Mouse (Mus musculus) kidney, adult 2 months (tissue): ENCODE data around the gene Tex46. TPM values are rescaled to one million over a fixed set of nuclear protein-coding genes. Genes with fewer than 3 reads are reported as not detected.

ENCODE experiments used
- DNase-seq: peaks from one replicate; pipeline ENCODE4 v3.0.0; 2021
- H3K27ac ChIP-seq: fragments of 200-500 bp; 2 replicates; pipeline ENCODE4 v1.5.1; 2012; ENCODE audit warnings: low read depth, low read length, control low read depth, inconsistent platforms; ENCODE audit not compliant: insufficient read depth
- H3K27me3 ChIP-seq: fragments of 200-500 bp; replicated peaks from 2 replicates; pipeline ENCODE4 v1.6.1; 2012; ENCODE audit warnings: mild to moderate bottlenecking, moderate library complexity, low read length, inconsistent platforms; ENCODE audit not compliant: control insufficient read depth, insufficient read depth
- H3K36me3 ChIP-seq: fragments of 200-500 bp; 2 replicates; pipeline ENCODE4 v1.6.1; 2012; ENCODE audit warnings: mild to moderate bottlenecking, moderate library complexity, low read length, inconsistent platforms; ENCODE audit not compliant: control insufficient read depth, insufficient read depth
- H3K4me1 ChIP-seq: fragments of 200-500 bp; 2 replicates; pipeline ENCODE4 v1.6.1; 2011; ENCODE audit warnings: low read length; ENCODE audit not compliant: control insufficient read depth, insufficient read depth
- H3K4me3 ChIP-seq: fragments of 200-500 bp; 2 replicates; pipeline ENCODE4 v1.5.1; 2011; ENCODE audit warnings: mild to moderate bottlenecking, low read depth, low read length, control low read depth; ENCODE audit not compliant: insufficient read depth
- CTCF ChIP-seq: fragments of 200-500 bp; conservative IDR thresholded peaks from 2 replicates; pipeline ENCODE4 v1.5.1; 2011; ENCODE audit warnings: low read depth, mild to moderate bottlenecking, control low read depth, low read length, moderate library complexity, mixed read lengths; ENCODE audit not compliant: insufficient read depth, insufficient read length
- POLR2A ChIP-seq: fragments of 200-500 bp; IDR thresholded peaks from one replicate; pipeline ENCODE4 v1.6.1; 2011; ENCODE audit warnings: low read depth, low read length, control low read depth
- WGBS: fragments of 180-500 bp; shearing (Covaris S2); methylation state at CpG from one replicate; pipeline ENCODE4 v1.1.7; 2018; 5-methylcytosine and 5-hydroxymethylcytosine counted together
- polyA plus RNA-seq: library from polyadenylated mRNA; depleted of rRNA; stranded (reverse); fragments of >200 nt; gene quantifications from 2 replicates; pipeline ENCODE4 v1.2.3, GENCODE M21; 2012

Gene Tex46
- polyA plus RNA-seq, 1 experiment = not detected

- H3K27me3 ChIP-seq = no peaks in the 10 kb centered on the region
- peak; percentile 72 for DNase-seq
- peak; percentile 88 for TF ChIP-seq CTCF
- no peak for TF ChIP-seq POLR2A
- no peaks in the 10 kb centered on the region for H3K36me3 ChIP-seq
- no peak overlapping the region for H3K27ac ChIP-seq
- no peaks in the 10 kb centered on the region for H3K4me1 ChIP-seq
- 7% methylated on average over 11 of the region's 11 CpGs for WGBS
- H3K4me3 ChIP-seq = no peak overlapping the region
These were observed 38.8 kb downstream of the Tex46 start for GRCm38 (mm10) chr4:136648922-136649479.

GRCm38 (mm10) chr4:136649480-136650196, 39.4 kb downstream of the Tex46 start:
- Histone ChIP-seq H3K27me3 (no peaks in the 10 kb centered on the region), H3K4me1 (no peaks in the 10 kb centered on the region), H3K4me3 (no peak overlapping the region), H3K36me3 (no peaks in the 10 kb centered on the region), H3K27ac (no peak overlapping the region)
- 40% methylated on average over 13 of the region's 13 CpGs for WGBS
- no peak for TF ChIP-seq CTCF
- no peak for TF ChIP-seq POLR2A
- no peak for DNase-seq

DNA sequence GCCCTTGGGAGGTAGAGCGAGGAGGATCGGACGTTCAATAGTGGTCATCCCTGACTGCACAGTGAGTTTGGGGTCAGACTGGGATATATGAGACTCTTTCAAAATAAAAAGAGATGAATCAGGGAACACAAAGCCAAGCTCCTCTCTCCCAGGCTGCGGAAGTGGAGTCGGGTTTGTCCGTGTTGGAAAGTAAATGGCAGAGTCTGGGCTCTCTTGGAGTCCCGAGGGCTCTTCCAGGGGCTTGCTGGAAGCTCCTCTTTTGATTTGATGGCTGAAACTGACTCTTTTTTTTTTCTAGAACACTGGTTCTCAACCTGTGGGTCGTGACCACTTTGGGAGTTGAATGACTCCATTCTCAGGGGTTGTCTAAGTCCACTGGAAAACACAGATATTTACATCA, 40.0 kb downstream of the Tex46 start:
- H3K4me1 ChIP-seq = no peaks in the 10 kb centered on the region
- TF ChIP-seq CTCF = no peak
- TF ChIP-seq POLR2A = no peak
- DNase-seq = no peak
- no peak overlapping the region for H3K27ac ChIP-seq
- WGBS = 50% methylated on average over 8 of the region's 8 CpGs
- H3K27me3 ChIP-seq = no peaks in the 10 kb centered on the region
- H3K36me3 ChIP-seq = no peaks in the 10 kb centered on the region
- no peak overlapping the region for H3K4me3 ChIP-seq

GRCm38 (mm10) chr4:136651357-136651811, 41.1 kb downstream of the Tex46 start:
- Histone ChIP-seq H3K4me3 (no peak overlapping the region), H3K4me1 (no peaks in the 10 kb centered on the region), H3K27me3 (no peaks in the 10 kb centered on the region), H3K27ac (no peak overlapping the region), H3K36me3 (no peaks in the 10 kb centered on the region)
- DNase-seq = peak; percentile 7
- peak; percentile 72 for TF ChIP-seq CTCF
- no peak for TF ChIP-seq POLR2A
- 70% methylated on average over 3 of the region's 3 CpGs for WGBS

- Histone ChIP-seq H3K27me3 (no peaks in the 10 kb centered on the region), H3K4me3 (no peak overlapping the region), H3K36me3 (no peaks in the 10 kb centered on the region), H3K4me1 (no peaks in the 10 kb centered on the region), H3K27ac (no peak overlapping the region)
- 81% methylated on average over 13 of the region's 13 CpGs for WGBS
- TF ChIP-seq POLR2A (no peak), CTCF (no peak)
- DNase-seq = no peak
These were observed 41.8 kb downstream of the Tex46 start for GRCm38 (mm10) chr4:136651882-136652527.

GRCm38 (mm10) chr4:136652528-136652910, 42.3 kb downstream of the Tex46 start:
- 73% methylated on average over 11 of the region's 11 CpGs for WGBS
- no peak for DNase-seq
- Histone ChIP-seq H3K36me3 (no peaks in the 10 kb centered on the region), H3K4me1 (no peaks in the 10 kb centered on the region), H3K27ac (no peak overlapping the region), H3K4me3 (no peak overlapping the region), H3K27me3 (no peaks in the 10 kb centered on the region)
- TF ChIP-seq CTCF = no peak
- no peak for TF ChIP-seq POLR2A

DNA sequence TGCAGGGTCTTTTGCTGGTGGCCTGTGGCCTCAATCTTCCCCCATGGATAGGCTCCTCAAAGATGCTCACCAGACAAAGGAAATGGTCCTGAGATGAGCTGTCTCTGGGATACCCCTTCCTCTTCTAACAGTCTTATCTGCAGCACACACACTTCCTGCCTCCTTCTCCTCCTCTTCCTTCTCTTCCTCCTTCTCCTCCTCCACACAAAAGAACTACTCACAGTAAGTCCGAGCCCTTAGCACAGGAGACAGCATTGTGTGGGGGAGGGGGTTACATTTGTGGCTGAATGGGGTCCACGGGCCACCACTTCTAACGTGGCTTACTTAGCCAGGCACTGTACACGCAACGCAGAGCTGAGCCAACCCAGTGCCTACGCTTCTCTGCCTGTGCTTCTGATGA, 42.8 kb downstream of the Tex46 start:
- no peak for DNase-seq
- no peaks in the 10 kb centered on the region for H3K4me1 ChIP-seq
- H3K4me3 ChIP-seq = no peak overlapping the region
- H3K27me3 ChIP-seq = no peaks in the 10 kb centered on the region
- 62% methylated on average over 6 of the region's 6 CpGs for WGBS
- no peaks in the 10 kb centered on the region for H3K36me3 ChIP-seq
- H3K27ac ChIP-seq = no peak overlapping the region
- TF ChIP-seq CTCF (no peak), POLR2A (no peak)
